Mouse (Mus musculus) C2C12 (cell line): Measurements from ENCODE around the gene Map1s.

Experiments used
- CEBPB ChIP-seq: IDR thresholded peaks from one replicate; pipeline ENCODE4 v1.6.1; 2011; ENCODE audit warnings: low read depth, mild to moderate bottlenecking, control low read depth, moderate library complexity
- CTCF ChIP-seq: IDR thresholded peaks from one replicate; pipeline ENCODE4 v1.5.1; 2011; ENCODE audit not compliant: control insufficient read depth, insufficient read depth, insufficient read length
- MAX ChIP-seq: IDR thresholded peaks from one replicate; pipeline ENCODE4 v1.6.1; 2011; ENCODE audit warnings: mild to moderate bottlenecking, control low read depth
- MYOD1 ChIP-seq: IDR thresholded peaks from one replicate; pipeline ENCODE4 v1.6.1; 2011; ENCODE audit warnings: low read depth; ENCODE audit not compliant: control insufficient read depth, insufficient read length
- MYOG ChIP-seq: IDR thresholded peaks from one replicate; pipeline ENCODE4 v1.6.1; 2011; ENCODE audit not compliant: control insufficient read depth, insufficient read length; ENCODE audit errors: extremely low read depth

GRCm38 (mm10) chr8:70897021-70897680 lies 8.6 kb upstream of the Map1s start, which contains the start of gene Rpl18a:
- TF ChIP-seq CTCF, result no peak
- TF ChIP-seq CEBPB, result no peak
- TF ChIP-seq MAX, result peak; percentile 95
- no peak for TF ChIP-seq MYOG
- no peak for TF ChIP-seq MYOD1
